Mouse (Mus musculus): ENCODE results near the gene Fgfr2. TPM values are rescaled to one million over a fixed set of nuclear protein-coding genes. Genes with fewer than 3 reads are reported as not detected.
A peak's percentile ranks its signal among the peaks of the same experiment; 100 is the strongest.

Fgfr2 gene
- polyA plus RNA-seq, 1 experiment from 2014 or later: 11.4 TPM

- Histone ChIP-seq H3K4me2 (ENCODE audit: low read depth, low read length) (no peak overlapping the region), H3K4me3 (ENCODE audit: low read depth, low read length) (no peak overlapping the region), H3K4me1 (ENCODE audit: control insufficient read depth, low read depth, low read length) (no peaks in the 10 kb centered on the region), H3K9ac (ENCODE audit: low read depth, low read length) (no peak overlapping the region), H3K27me3 (ENCODE audit: control insufficient read depth, insufficient read depth, low read depth, low read length) (no peaks in the 10 kb centered on the region), H3K9me3 (replicated peaks; ENCODE audit: control insufficient read depth, low read length) (no peaks in the 10 kb centered on the region), H3K27ac (ENCODE audit: low read length) (no peak overlapping the region), H3K36me3 (ENCODE audit: control insufficient read depth, insufficient read depth) (no peaks in the 10 kb centered on the region)
- 70% methylated on average over 9 of the region's 9 CpGs for WGBS (ENCODE audit: insufficient replicate concordance)
- ATAC-seq (ENCODE audit: low read depth): no peak
Observed at GRCm38 (mm10) chr7:130894931-130895617, 2228.1 kb downstream of the Fgfr2 start.

- no peak overlapping the region for H3K4me2 ChIP-seq (ENCODE audit: low read depth, low read length)
Observed at GRCm38 (mm10) chr7:130892973-130893372, 2230.2 kb downstream of the Fgfr2 start.

GRCm38 (mm10) chr7:130890871-130891270 is 2232.3 kb downstream of the Fgfr2 start:
- Histone ChIP-seq H3K9me3 (replicated peaks; ENCODE audit: control insufficient read depth, low read length) (no peaks in the 10 kb centered on the region), H3K36me3 (ENCODE audit: control insufficient read depth, insufficient read depth) (no peaks in the 10 kb centered on the region), H3K27me3 (ENCODE audit: control insufficient read depth, insufficient read depth, low read depth, low read length) (no peaks in the 10 kb centered on the region), H3K4me3 (ENCODE audit: low read depth, low read length) (no peak overlapping the region), H3K27ac (ENCODE audit: low read length) (no peak overlapping the region), H3K4me1 (ENCODE audit: control insufficient read depth, low read depth, low read length) (no peaks in the 10 kb centered on the region), H3K4me2 (ENCODE audit: low read depth, low read length) (no peak overlapping the region), H3K9ac (ENCODE audit: low read depth, low read length) (no peak overlapping the region)
- WGBS (ENCODE audit: insufficient replicate concordance): 48% methylated on average over 2 of the region's 2 CpGs
- ATAC-seq (ENCODE audit: low read depth): no peak

More at GRCm38 (mm10) chr7:130892973-130893372, 2230.2 kb downstream of the Fgfr2 start:
- Histone ChIP-seq H3K36me3 (ENCODE audit: control insufficient read depth, insufficient read depth) (no peaks in the 10 kb centered on the region), H3K4me1 (ENCODE audit: control insufficient read depth, low read depth, low read length) (no peaks in the 10 kb centered on the region), H3K27ac (ENCODE audit: low read length) (no peak overlapping the region; the same call in 1 of the 2 replicates), H3K27me3 (ENCODE audit: control insufficient read depth, insufficient read depth, low read depth, low read length) (no peaks in the 10 kb centered on the region), H3K4me3 (ENCODE audit: low read depth, low read length) (no peak overlapping the region), H3K9me3 (replicated peaks; ENCODE audit: control insufficient read depth, low read length) (no peaks in the 10 kb centered on the region), H3K9ac (ENCODE audit: low read depth, low read length) (no peak overlapping the region)
- 54% methylated on average over 6 of the region's 6 CpGs for WGBS (ENCODE audit: insufficient replicate concordance)
- peak; percentile 32; the same call in 1 of the 2 replicates for ATAC-seq (ENCODE audit: low read depth)

DNA sequence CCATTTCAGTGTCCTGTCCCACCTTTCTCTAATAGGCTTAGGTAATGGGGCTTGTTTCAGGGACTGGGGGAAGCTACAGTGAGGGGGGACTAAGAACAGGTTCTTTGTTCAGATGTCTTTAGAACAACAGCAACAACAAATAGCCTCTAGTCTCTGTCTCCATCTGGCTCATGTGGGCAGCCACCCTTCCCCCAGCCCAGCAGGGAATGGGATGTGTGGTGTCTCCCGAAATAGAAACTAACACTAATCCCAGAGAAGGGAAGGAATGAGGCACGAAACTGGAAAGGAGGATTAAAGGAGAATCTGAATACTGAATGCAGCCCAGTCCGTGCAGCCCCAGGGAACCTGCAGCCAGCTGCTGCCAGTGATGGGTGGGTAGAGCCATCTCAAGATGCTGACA is 2235.2 kb downstream of the Fgfr2 start:
- H3K27ac ChIP-seq (ENCODE audit: low read length): no peak overlapping the region
- no peak for ATAC-seq (ENCODE audit: low read depth)
- no peak overlapping the region for H3K9ac ChIP-seq (ENCODE audit: low read depth, low read length)
- no peaks in the 10 kb centered on the region for H3K4me1 ChIP-seq (ENCODE audit: control insufficient read depth, low read depth, low read length)
- H3K36me3 ChIP-seq (ENCODE audit: control insufficient read depth, insufficient read depth): no peaks in the 10 kb centered on the region
- H3K4me2 ChIP-seq (ENCODE audit: low read depth, low read length): no peak overlapping the region
- 48% methylated on average over 3 of the region's 3 CpGs for WGBS (ENCODE audit: insufficient replicate concordance)
- no peak overlapping the region for H3K4me3 ChIP-seq (ENCODE audit: low read depth, low read length)
- H3K27me3 ChIP-seq (ENCODE audit: control insufficient read depth, insufficient read depth, low read depth, low read length): no peaks in the 10 kb centered on the region
- H3K9me3 ChIP-seq (replicated peaks; ENCODE audit: control insufficient read depth, low read length): no peaks in the 10 kb centered on the region

DNA sequence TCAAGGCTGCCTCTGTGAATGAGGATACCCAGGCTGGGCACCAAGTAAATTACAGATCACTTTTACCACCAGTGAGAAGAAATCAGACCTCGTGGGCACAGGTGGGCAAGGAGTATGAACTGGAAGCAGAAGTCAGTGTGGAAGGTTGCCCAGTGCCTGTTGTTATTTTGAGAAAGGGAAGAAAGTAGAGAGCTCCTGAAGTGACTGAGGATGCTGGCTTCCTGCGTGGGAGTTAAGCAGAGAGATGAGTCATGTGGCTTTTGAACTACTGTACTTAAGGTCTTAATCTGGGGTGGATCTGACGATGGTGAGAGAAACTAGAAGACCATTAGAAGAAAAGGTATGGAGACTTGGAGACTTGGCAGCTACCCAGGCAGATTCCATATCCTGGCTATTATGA is 2236.9 kb downstream of the Fgfr2 start:
- no peak overlapping the region for H3K4me3 ChIP-seq (ENCODE audit: low read depth, low read length)
- H3K27me3 ChIP-seq (ENCODE audit: control insufficient read depth, insufficient read depth, low read depth, low read length): no peaks in the 10 kb centered on the region
- no peak overlapping the region for H3K27ac ChIP-seq (ENCODE audit: low read length)
- no peaks in the 10 kb centered on the region for H3K9me3 ChIP-seq (replicated peaks; ENCODE audit: control insufficient read depth, low read length)
- no peak for ATAC-seq (ENCODE audit: low read depth)
- no peaks in the 10 kb centered on the region for H3K36me3 ChIP-seq (ENCODE audit: control insufficient read depth, insufficient read depth)
- H3K9ac ChIP-seq (ENCODE audit: low read depth, low read length): no peak overlapping the region
- no peak overlapping the region for H3K4me2 ChIP-seq (ENCODE audit: low read depth, low read length)
- WGBS (ENCODE audit: insufficient replicate concordance): 41% methylated on average over 3 of the region's 3 CpGs
- no peaks in the 10 kb centered on the region for H3K4me1 ChIP-seq (ENCODE audit: control insufficient read depth, low read depth, low read length)

GRCm38 (mm10) chr7:130884161-130884560 is 2239.0 kb downstream of the Fgfr2 start:
- Histone ChIP-seq H3K4me2 (ENCODE audit: low read depth, low read length) (no peak overlapping the region), H3K36me3 (ENCODE audit: control insufficient read depth, insufficient read depth) (no peaks in the 10 kb centered on the region), H3K27ac (ENCODE audit: low read length) (no peak overlapping the region), H3K9ac (ENCODE audit: low read depth, low read length) (no peak overlapping the region), H3K4me1 (ENCODE audit: control insufficient read depth, low read depth, low read length) (no peaks in the 10 kb centered on the region), H3K4me3 (ENCODE audit: low read depth, low read length) (no peak overlapping the region), H3K9me3 (replicated peaks; ENCODE audit: control insufficient read depth, low read length) (no peaks in the 10 kb centered on the region), H3K27me3 (ENCODE audit: control insufficient read depth, insufficient read depth, low read depth, low read length) (no peaks in the 10 kb centered on the region)
- no peak for ATAC-seq (ENCODE audit: low read depth)
- WGBS (ENCODE audit: insufficient replicate concordance): 65% methylated on average over 2 of the region's 2 CpGs

DNA sequence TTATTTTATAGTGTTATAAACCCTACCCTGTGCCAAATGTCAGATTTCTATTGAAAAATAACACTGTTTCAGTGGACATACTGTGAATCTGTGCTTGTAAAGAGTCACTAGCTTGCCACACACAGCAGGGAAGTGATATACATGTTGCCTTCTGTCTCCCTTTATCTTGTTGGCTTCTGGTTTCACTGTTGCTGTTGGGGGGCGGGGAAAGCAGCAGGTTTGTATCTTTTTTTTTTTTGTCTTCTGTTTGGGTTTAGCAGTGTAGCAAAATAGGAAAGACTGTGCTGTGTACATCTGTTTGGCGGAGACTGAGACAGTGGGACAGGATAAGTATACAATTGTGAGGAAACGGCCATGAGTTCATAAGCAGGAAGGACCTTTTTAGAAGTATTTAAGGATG is 2255.9 kb downstream of the Fgfr2 start:
- no peak for ATAC-seq (ENCODE audit: low read depth)
- Histone ChIP-seq H3K36me3 (ENCODE audit: control insufficient read depth, insufficient read depth) (no peaks in the 10 kb centered on the region), H3K4me3 (ENCODE audit: low read depth, low read length) (no peak overlapping the region), H3K27me3 (ENCODE audit: control insufficient read depth, insufficient read depth, low read depth, low read length) (peaks cover 15% of the 10 kb centered on the region), H3K9ac (ENCODE audit: low read depth, low read length) (no peak overlapping the region), H3K4me2 (ENCODE audit: low read depth, low read length) (peak overlapping the region; percentile 20; the same call in 1 of the 2 replicates), H3K27ac (ENCODE audit: low read length) (no peak overlapping the region), H3K9me3 (replicated peaks; ENCODE audit: control insufficient read depth, low read length) (no peaks in the 10 kb centered on the region), H3K4me1 (ENCODE audit: control insufficient read depth, low read depth, low read length) (peaks cover 4% of the 10 kb centered on the region)
- 29% methylated on average over 3 of the region's 3 CpGs for WGBS (ENCODE audit: insufficient replicate concordance)

DNA sequence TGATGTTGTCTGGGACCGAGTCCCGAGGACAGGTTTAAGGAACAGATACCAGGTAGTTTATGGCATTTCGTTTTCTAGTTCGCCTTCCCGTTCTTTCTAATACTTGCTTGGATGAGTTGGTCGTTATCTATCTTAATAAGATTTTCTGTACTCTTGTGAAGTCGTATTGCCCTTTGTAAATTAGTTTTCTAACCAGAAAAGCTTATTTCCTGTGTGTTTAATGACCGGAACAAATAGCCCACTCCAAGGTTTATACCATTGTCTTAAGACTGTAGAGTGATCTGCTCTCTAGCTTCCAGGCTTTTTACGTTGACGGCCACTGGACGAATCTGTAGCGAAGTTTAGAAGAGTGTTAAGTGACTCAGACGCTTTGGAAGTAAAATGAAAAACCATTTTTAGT is 2256.5 kb downstream of the Fgfr2 start:
- peak overlapping the region; percentile 64 for H3K9ac ChIP-seq (ENCODE audit: low read depth, low read length)
- H3K4me2 ChIP-seq (ENCODE audit: low read depth, low read length): peak overlapping the region; percentile 57
- H3K36me3 ChIP-seq (ENCODE audit: control insufficient read depth, insufficient read depth): no peaks in the 10 kb centered on the region
- H3K27me3 ChIP-seq (ENCODE audit: control insufficient read depth, insufficient read depth, low read depth, low read length): peaks cover 15% of the 10 kb centered on the region
- H3K4me3 ChIP-seq (ENCODE audit: low read depth, low read length): peak overlapping the region; percentile 67
- H3K4me1 ChIP-seq (ENCODE audit: control insufficient read depth, low read depth, low read length): peaks cover 4% of the 10 kb centered on the region
- 7% methylated on average over 13 of the region's 13 CpGs for WGBS (ENCODE audit: insufficient replicate concordance)
- peak overlapping the region; percentile 37; the same call in 1 of the 2 replicates for H3K27ac ChIP-seq (ENCODE audit: low read length)
- ATAC-seq (ENCODE audit: low read depth): no peak
- no peaks in the 10 kb centered on the region for H3K9me3 ChIP-seq (replicated peaks; ENCODE audit: control insufficient read depth, low read length)
